Mouse (Mus musculus) lung, postnatal 0 days (tissue): ENCODE results near the gene Hoxc11.

Experiments used
- CTCF ChIP-seq: IDR thresholded peaks from 2 replicates; pipeline ENCODE4 v1.5.1; 2016; ENCODE audit warnings: antibody characterized with exemption, mild to moderate bottlenecking
- EP300 ChIP-seq: IDR thresholded peaks from 2 replicates; pipeline ENCODE4 v1.6.1; 2016; ENCODE audit warnings: antibody characterized with exemption, mild to moderate bottlenecking, control low read depth

DNA sequence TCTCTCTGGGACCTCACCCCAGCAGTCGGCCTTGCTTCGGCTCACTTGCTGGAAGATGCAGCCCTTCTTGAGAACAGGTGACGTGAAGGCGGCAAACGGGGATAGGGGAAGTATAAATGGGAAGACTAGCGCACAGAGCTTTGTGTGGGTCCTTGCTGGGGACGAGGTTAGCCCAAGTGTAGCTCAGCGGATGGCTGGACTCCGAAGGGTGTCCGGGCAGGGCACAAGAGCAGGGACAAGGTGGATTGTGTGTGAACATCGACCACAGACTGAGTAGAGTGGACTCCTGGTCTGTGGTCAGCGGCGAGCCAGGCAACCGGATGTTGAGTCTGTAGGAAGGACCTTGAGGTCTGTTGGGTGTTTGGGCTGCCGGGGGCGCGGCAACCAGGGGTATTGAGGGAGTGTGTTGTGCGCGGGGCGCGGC, 21.5 kb downstream of the Hoxc11 start:
- TF ChIP-seq CTCF = no peak
- TF ChIP-seq EP300 = no peak
